Mouse (Mus musculus): ENCODE results near the gene Nfkbiz.

Gene Nfkbiz

GRCm38 (mm10) chr16:55807505-55807932, 31.2 kb downstream of the Nfkbiz start:
- no peak for DNase-seq (ENCODE audit: low read depth, low spot score)

GRCm38 (mm10) chr16:55804799-55805198, 33.9 kb downstream of the Nfkbiz start:
- no peak for DNase-seq (ENCODE audit: low read depth, low spot score)

- DNase-seq (ENCODE audit: low read depth, low spot score): no peak
These were observed 37.1 kb downstream of the Nfkbiz start for GRCm38 (mm10) chr16:55801629-55802028.

GRCm38 (mm10) chr16:55798845-55799244, 39.9 kb downstream of the Nfkbiz start:
- DNase-seq (ENCODE audit: low read depth, low spot score): no peak

- DNase-seq (ENCODE audit: low read depth, low spot score): no peak
These were observed 48.4 kb downstream of the Nfkbiz start for GRCm38 (mm10) chr16:55790326-55790725.

GRCm38 (mm10) chr16:55789291-55789690, 49.4 kb downstream of the Nfkbiz start:
- no peak for DNase-seq (ENCODE audit: low read depth, low spot score)

GRCm38 (mm10) chr16:55788671-55789070, 50.0 kb downstream of the Nfkbiz start:
- peak; percentile 47 for DNase-seq (ENCODE audit: low read depth, low spot score)

GRCm38 (mm10) chr16:55787385-55788072, 51.2 kb downstream of the Nfkbiz start:
- DNase-seq (ENCODE audit: low read depth, low spot score): no peak

GRCm38 (mm10) chr16:55784379-55784778, 54.3 kb downstream of the Nfkbiz start:
- no peak for DNase-seq (ENCODE audit: low read depth, low spot score)

GRCm38 (mm10) chr16:55783923-55784322, 54.8 kb downstream of the Nfkbiz start:
- DNase-seq (ENCODE audit: low read depth, low spot score): no peak

GRCm38 (mm10) chr16:55782911-55783310, 55.8 kb downstream of the Nfkbiz start:
- no peak for DNase-seq (ENCODE audit: low read depth, low spot score)

- no peak for DNase-seq (ENCODE audit: low read depth, low spot score)
These were observed 56.9 kb downstream of the Nfkbiz start for GRCm38 (mm10) chr16:55781809-55782208.

GRCm38 (mm10) chr16:55780958-55781558, 57.6 kb downstream of the Nfkbiz start:
- DNase-seq (ENCODE audit: low read depth, low spot score): peak; percentile 70

- DNase-seq (ENCODE audit: low read depth, low spot score): no peak
These were observed 62.4 kb downstream of the Nfkbiz start for GRCm38 (mm10) chr16:55776329-55776728.

- DNase-seq (ENCODE audit: low read depth, low spot score): no peak
These were observed 68.5 kb downstream of the Nfkbiz start for GRCm38 (mm10) chr16:55770247-55770646.
